Mouse (Mus musculus): Measurements from ENCODE around the gene Dynlrb1. TPM values are rescaled to one million over a fixed set of nuclear protein-coding genes. Genes with fewer than 3 reads are reported as not detected.
A peak's percentile ranks its signal among the peaks of the same experiment; 100 is the strongest.

Gene Dynlrb1
- 750 and 762 TPM in 2 replicates for polyA plus RNA-seq (2015; fragmentation: Nextera tagmentation; extraction: Ambion mirVana)

DNA sequence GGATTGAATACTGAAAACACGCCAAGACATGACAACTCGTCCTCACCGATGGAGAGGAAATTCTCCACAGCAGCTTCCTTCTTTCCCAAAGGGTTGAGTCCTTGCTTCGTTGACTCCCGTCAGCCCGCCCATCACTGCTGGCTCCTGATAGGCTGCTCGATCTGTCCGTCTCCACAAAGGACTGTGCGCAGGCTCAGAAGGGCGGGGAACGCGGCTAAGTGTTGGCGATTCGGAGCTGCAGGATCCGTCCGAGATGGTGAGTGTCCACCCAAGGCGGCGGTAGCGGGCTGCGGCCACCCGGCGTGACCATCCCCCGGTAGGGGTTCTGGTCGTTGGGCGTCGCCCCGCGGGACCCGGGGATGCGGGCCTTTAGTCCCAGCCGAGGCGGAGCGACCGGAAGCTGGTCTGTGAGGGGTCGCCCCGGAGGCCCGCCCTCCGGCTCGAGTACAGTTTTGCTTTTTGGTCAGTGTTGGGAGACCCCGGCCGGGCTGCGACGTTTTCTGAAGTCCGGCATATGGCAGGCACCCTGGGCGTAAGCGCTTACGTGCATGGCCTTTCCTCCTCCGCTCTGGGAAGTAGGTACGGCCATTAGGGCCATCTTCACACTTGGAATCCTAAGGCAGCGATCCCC lies at the start of gene Dynlrb1:
Dynlrb1 (plus strand) TSS at position 172 of the 631 bp plus-strand sequence.
- Histone ChIP-seq H3K27me3 (no peaks in the 10 kb centered on the region), H3K4me2 (peak within 1 kb of the TSS; percentile 94), H3K9me3 (no peaks in the 10 kb centered on the region), H3K27ac (replicated peaks) (peak within 1 kb of the TSS; percentile 94), H3K4me3 (peak within 1 kb of the TSS; percentile 73), H3K9ac (peak within 1 kb of the TSS; percentile 86), H3K36me3 (no peaks in the 10 kb centered on the region), H3K4me1 (replicated peaks) (peaks cover 31% of the 10 kb centered on the region)
- WGBS = under 1% methylated on average over 50 of the region's 50 CpGs
- ATAC-seq (ENCODE audit: low FRiP score, low read depth) = peak; percentile 100

GRCm38 (mm10) chr2:155207419-155207818 lies 28.9 kb upstream of the Dynlrb1 start:
- Histone ChIP-seq H3K9ac (no peak overlapping the region), H3K4me1 (replicated peaks) (no peaks in the 10 kb centered on the region), H3K27me3 (no peaks in the 10 kb centered on the region), H3K9me3 (no peaks in the 10 kb centered on the region), H3K4me2 (no peak overlapping the region), H3K27ac (replicated peaks) (no peak overlapping the region), H3K36me3 (peaks cover 72% of the 10 kb centered on the region), H3K4me3 (no peak overlapping the region)
- no peak for ATAC-seq (ENCODE audit: low FRiP score, low read depth)
- 74% methylated on average over 2 of the region's 2 CpGs for WGBS

GRCm38 (mm10) chr2:155223145-155223544 lies 13.2 kb upstream of the Dynlrb1 start:
- no peak overlapping the region for H3K9ac ChIP-seq
- no peak overlapping the region for H3K4me3 ChIP-seq
- 84% methylated on average over 2 of the region's 2 CpGs for WGBS
- H3K36me3 ChIP-seq = peaks cover 63% of the 10 kb centered on the region
- no peaks in the 10 kb centered on the region for H3K9me3 ChIP-seq
- H3K27ac ChIP-seq (replicated peaks) = no peak overlapping the region
- no peak overlapping the region for H3K4me2 ChIP-seq
- H3K4me1 ChIP-seq (replicated peaks) = no peaks in the 10 kb centered on the region
- H3K27me3 ChIP-seq = no peaks in the 10 kb centered on the region
- ATAC-seq (ENCODE audit: low FRiP score, low read depth) = no peak

DNA sequence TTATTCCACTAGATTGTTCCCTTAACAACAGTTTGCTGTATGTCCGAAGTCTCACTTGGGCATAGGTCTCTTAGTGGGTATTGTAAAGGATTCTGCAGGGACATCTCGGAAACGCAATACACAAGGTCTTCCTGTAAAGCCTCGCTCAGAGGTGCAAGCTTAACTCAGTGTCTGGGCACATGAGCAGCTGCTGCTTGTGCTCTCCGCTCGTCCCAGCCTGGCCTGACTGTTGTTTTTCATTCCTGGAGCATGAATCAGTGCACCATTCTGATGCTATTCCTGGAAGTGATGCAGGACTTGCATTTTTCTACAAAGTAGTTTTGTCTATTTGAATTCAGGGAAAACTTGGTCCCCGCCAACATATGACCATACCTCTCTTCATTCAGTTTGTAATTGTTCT lies 11.6 kb upstream of the Dynlrb1 start:
- Histone ChIP-seq H3K27ac (replicated peaks) (no peak overlapping the region), H3K27me3 (no peaks in the 10 kb centered on the region), H3K9me3 (no peaks in the 10 kb centered on the region), H3K36me3 (peaks cover 56% of the 10 kb centered on the region), H3K4me1 (replicated peaks) (no peaks in the 10 kb centered on the region), H3K4me3 (no peak overlapping the region), H3K9ac (no peak overlapping the region), H3K4me2 (no peak overlapping the region)
- ATAC-seq (ENCODE audit: low FRiP score, low read depth) = no peak
- 91% methylated on average over 7 of the region's 7 CpGs for WGBS

GRCm38 (mm10) chr2:155235746-155236361 lies 479 bp upstream of the Dynlrb1 start:
- Histone ChIP-seq H3K4me3 (peak overlapping the region; percentile 73), H3K4me1 (replicated peaks) (peaks cover 31% of the 10 kb centered on the region), H3K27me3 (no peaks in the 10 kb centered on the region), H3K9me3 (no peaks in the 10 kb centered on the region), H3K27ac (replicated peaks) (peak overlapping the region; percentile 94), H3K4me2 (peak overlapping the region; percentile 94), H3K36me3 (no peaks in the 10 kb centered on the region), H3K9ac (peak overlapping the region; percentile 86)
- ATAC-seq (ENCODE audit: low FRiP score, low read depth) = peak; percentile 94
- 3% methylated on average over 13 of the region's 13 CpGs for WGBS

DNA sequence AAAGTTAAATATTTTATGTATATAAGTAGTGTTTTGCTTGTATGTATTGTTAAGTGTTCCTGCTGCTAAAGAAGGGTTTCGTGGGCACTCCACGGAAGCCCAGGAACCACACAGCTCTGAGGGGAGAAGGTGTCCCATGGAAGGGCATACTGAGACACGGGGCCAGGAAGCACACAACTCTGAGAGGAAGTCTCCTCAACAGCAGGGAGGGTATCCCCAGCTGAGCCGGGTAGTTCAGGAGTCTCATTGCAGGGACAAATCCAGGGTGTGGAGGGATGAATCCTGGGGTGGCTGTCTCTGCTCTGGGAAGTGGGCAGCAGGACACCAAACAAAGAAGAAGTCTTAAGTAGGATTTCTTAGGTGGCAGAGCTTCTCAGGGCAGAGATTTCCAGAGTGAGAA lies 943 bp downstream of the Dynlrb1 start:
- Histone ChIP-seq H3K4me1 (replicated peaks) (peaks cover 31% of the 10 kb centered on the region), H3K9ac (peak overlapping the region; percentile 86), H3K4me2 (peak overlapping the region; percentile 94), H3K27ac (replicated peaks) (no peak overlapping the region; the same call in 1 of the 2 replicates), H3K36me3 (no peaks in the 10 kb centered on the region), H3K4me3 (peak overlapping the region; percentile 73), H3K9me3 (no peaks in the 10 kb centered on the region), H3K27me3 (no peaks in the 10 kb centered on the region)
- no peak for ATAC-seq (ENCODE audit: low FRiP score, low read depth)
- 14% methylated on average over 4 of the region's 4 CpGs for WGBS

- no peak for ATAC-seq (ENCODE audit: low FRiP score, low read depth)
- Histone ChIP-seq H3K9ac (no peak overlapping the region), H3K27ac (replicated peaks) (no peak overlapping the region), H3K4me1 (replicated peaks) (peaks cover 25% of the 10 kb centered on the region), H3K27me3 (no peaks in the 10 kb centered on the region), H3K4me3 (no peak overlapping the region), H3K4me2 (no peak overlapping the region), H3K9me3 (no peaks in the 10 kb centered on the region), H3K36me3 (peaks cover 32% of the 10 kb centered on the region)
- 77% methylated on average over 4 of the region's 4 CpGs for WGBS
Measured at GRCm38 (mm10) chr2:155240915-155241314, 4.6 kb downstream of the Dynlrb1 start.

GRCm38 (mm10) chr2:155242296-155242855 lies 6.0 kb downstream of the Dynlrb1 start:
- Histone ChIP-seq H3K27ac (replicated peaks) (no peak overlapping the region), H3K9me3 (no peaks in the 10 kb centered on the region), H3K27me3 (no peaks in the 10 kb centered on the region), H3K9ac (no peak overlapping the region), H3K4me1 (replicated peaks) (peaks cover 21% of the 10 kb centered on the region), H3K36me3 (peaks cover 46% of the 10 kb centered on the region), H3K4me3 (no peak overlapping the region), H3K4me2 (no peak overlapping the region)
- 92% methylated on average over 7 of the region's 7 CpGs for WGBS
- ATAC-seq (ENCODE audit: low FRiP score, low read depth) = no peak

- H3K27me3 ChIP-seq = no peaks in the 10 kb centered on the region
- no peak for ATAC-seq (ENCODE audit: low FRiP score, low read depth)
- H3K9ac ChIP-seq = no peak overlapping the region
- H3K9me3 ChIP-seq = no peaks in the 10 kb centered on the region
- no peak overlapping the region for H3K4me2 ChIP-seq
- H3K27ac ChIP-seq (replicated peaks) = no peak overlapping the region
- H3K36me3 ChIP-seq = peaks cover 84% of the 10 kb centered on the region
- H3K4me3 ChIP-seq = no peak overlapping the region
- WGBS = 94% methylated on average over 4 of the region's 4 CpGs
- no peaks in the 10 kb centered on the region for H3K4me1 ChIP-seq (replicated peaks)
Measured at GRCm38 (mm10) chr2:155246231-155246630, 9.9 kb downstream of the Dynlrb1 start.

DNA sequence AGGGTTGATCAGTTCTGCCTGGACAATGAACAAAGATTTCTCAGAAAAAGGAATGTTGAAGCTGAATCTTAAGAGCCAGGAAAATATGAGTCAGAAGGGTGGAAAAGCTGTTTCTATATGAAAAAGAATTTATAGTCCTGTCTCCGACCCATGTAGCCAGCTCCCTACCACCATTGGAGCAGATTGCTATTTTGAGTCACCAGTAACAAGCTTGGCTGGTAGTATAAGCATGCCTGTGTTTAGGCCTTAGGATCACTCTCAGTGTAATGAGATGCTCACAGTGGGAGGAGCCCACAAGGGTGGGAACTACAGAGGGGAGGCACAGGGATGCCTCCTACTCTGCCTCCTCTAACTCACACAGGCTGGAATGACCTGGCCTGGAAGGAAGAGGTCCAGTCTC lies 11.9 kb downstream of the Dynlrb1 start:
- Histone ChIP-seq H3K27me3 (no peaks in the 10 kb centered on the region), H3K4me3 (no peak overlapping the region), H3K9ac (no peak overlapping the region), H3K9me3 (no peaks in the 10 kb centered on the region), H3K4me2 (no peak overlapping the region), H3K36me3 (peaks cover 85% of the 10 kb centered on the region), H3K27ac (replicated peaks) (no peak overlapping the region), H3K4me1 (replicated peaks) (no peaks in the 10 kb centered on the region)
- WGBS = 92% methylated on average over 1 of the region's 1 CpGs
- ATAC-seq (ENCODE audit: low FRiP score, low read depth) = no peak

DNA sequence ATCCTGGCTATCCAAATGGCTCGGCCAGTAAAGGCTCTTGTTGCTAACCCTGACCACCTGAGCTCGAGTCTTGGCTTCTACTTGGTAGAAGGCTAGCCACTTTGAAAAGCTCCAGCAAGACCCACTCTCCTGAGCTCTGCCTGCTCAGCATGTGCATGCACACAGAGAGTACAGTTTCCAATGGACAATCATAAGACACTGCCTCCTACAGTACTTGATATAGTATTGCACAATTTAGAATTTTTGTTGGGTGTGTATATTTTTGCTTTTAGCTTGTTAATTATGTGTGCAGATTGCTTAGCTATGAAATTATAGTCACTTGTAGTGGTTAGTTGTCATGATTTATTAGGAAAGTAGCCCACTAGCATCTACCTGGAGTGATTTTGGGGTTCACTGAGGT lies 12.4 kb downstream of the Dynlrb1 start:
- Histone ChIP-seq H3K4me1 (replicated peaks) (no peaks in the 10 kb centered on the region), H3K9ac (no peak overlapping the region), H3K9me3 (no peaks in the 10 kb centered on the region), H3K36me3 (peaks cover 80% of the 10 kb centered on the region), H3K4me2 (no peak overlapping the region), H3K27ac (replicated peaks) (no peak overlapping the region), H3K4me3 (no peak overlapping the region), H3K27me3 (no peaks in the 10 kb centered on the region)
- 85% methylated on average over 2 of the region's 2 CpGs for WGBS
- ATAC-seq (ENCODE audit: low FRiP score, low read depth) = no peak

GRCm38 (mm10) chr2:155249588-155249987 lies 13.3 kb downstream of the Dynlrb1 start:
- no peak overlapping the region for H3K4me2 ChIP-seq
- H3K4me3 ChIP-seq = no peak overlapping the region
- no peaks in the 10 kb centered on the region for H3K27me3 ChIP-seq
- no peaks in the 10 kb centered on the region for H3K9me3 ChIP-seq
- no peak overlapping the region for H3K9ac ChIP-seq
- H3K4me1 ChIP-seq (replicated peaks) = no peaks in the 10 kb centered on the region
- no peak overlapping the region for H3K27ac ChIP-seq (replicated peaks)
- H3K36me3 ChIP-seq = peaks cover 72% of the 10 kb centered on the region
- ATAC-seq (ENCODE audit: low FRiP score, low read depth) = no peak
- WGBS = 96% methylated on average over 5 of the region's 5 CpGs

All from hindbrain, embryonic 15.5 days (tissue).